Mouse (Mus musculus) G1E-ER4 (cell line): ENCODE data around the gene Jdp2. TPM values are rescaled to one million over a fixed set of nuclear protein-coding genes. Genes with fewer than 3 reads are reported as not detected.

Source experiments
- GATA1 ChIP-seq: IDR thresholded peaks from one replicate; pipeline ENCODE4 v1.8.0; 2012; ENCODE audit warnings: low read length, inconsistent platforms
- polyA plus RNA-seq: library from polyadenylated mRNA; stranded (reverse); fragments of >175 nt; gene quantifications from 2 replicates; pipeline ENCODE4 v1.2.3, GENCODE M21; 2012

The Jdp2 gene
- polyA plus RNA-seq, result not detected in 2 replicates

DNA sequence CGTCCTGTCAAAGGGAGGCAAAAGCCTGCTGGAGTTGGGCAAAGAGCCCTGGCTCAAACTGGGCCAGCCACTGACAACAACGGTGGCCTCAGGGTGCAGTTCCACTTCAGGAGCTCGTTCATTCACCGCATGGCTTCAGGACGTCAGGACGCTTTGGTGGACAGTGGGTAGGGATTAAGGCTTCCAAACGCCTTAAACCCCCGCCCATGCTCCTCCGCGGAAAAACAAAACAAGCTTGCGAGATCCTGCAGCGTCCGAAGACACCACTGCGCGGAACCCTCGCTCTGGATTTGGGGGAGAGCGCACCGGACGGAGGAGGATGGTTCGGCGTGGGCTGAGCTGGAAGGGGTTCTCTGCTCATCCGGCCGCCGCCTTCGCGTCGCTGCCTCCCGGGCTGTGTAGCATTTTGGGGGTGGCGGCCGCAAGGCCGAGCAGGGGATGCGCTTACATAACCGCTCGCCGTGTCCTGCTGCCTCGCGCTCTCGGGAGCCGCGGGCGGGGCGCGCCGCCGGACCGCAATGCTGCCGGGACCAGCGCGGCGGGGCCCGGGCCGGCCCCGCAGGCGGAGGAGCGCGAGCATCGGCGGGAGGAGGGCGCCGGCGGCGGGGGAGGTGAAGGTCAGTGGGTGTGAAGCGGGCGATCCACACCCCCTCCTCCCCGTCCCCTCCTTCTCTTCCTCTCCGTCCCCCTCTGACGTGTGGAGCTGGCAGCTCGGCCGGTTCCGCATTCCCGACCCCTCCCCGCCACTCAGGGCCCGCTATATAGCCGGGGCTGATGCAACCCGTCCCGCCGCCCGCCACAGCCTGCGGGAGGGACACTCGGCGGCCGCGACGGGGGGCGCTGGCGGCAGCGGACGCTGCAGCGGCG lies at the start of gene Jdp2:
Gene Jdp2 (plus strand): TSS at position 417 of the 867 bp plus-strand sequence.
- TF ChIP-seq GATA1, result no peak

DNA sequence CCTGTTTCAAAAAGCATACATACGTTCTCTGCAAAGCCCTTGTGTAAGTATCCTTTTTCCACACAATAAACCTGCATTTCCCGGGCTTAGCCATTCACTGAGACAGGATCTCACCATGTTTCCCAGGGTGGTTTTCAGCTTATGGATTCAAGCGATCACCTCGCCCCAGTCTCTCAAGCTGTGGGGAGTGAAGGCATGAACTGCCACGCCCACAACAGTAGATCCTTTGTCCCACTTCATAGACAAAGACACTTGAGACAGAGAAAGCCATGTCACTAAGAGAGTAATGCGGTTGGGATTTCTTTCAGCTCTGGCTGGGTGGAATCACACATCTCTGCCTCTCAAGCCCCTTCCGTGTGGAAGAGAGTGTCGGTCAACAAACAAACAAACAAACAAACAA lies 49.2 kb upstream of the Jdp2 start:
- no peak for TF ChIP-seq GATA1

DNA sequence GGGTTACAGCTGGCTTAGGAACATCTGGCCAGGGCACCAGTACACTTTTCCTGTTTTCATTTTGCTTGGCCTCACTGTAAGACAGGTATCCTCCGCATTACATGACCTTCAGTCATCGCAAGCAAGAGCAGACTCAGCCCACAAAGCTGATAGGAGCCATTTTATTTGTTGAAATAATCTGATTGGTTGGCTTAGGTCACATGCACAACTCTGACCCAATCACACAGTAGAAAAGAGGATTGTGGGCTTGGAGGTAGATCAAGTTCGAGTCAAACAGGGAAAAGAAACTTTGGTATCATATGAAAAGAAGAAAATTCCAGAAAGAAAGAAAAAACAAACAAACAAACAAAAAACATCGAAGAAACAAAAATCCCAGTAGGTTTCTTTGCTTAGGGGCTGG lies 48.4 kb upstream of the Jdp2 start:
- no peak for TF ChIP-seq GATA1

GRCm38 (mm10) chr12:85559299-85559698 lies 39.5 kb upstream of the Jdp2 start:
- no peak for TF ChIP-seq GATA1

GRCm38 (mm10) chr12:85565441-85565840 lies 33.4 kb upstream of the Jdp2 start:
- TF ChIP-seq GATA1, result no peak

- no peak for TF ChIP-seq GATA1
These were observed 30.5 kb upstream of the Jdp2 start for GRCm38 (mm10) chr12:85568298-85568697.

DNA sequence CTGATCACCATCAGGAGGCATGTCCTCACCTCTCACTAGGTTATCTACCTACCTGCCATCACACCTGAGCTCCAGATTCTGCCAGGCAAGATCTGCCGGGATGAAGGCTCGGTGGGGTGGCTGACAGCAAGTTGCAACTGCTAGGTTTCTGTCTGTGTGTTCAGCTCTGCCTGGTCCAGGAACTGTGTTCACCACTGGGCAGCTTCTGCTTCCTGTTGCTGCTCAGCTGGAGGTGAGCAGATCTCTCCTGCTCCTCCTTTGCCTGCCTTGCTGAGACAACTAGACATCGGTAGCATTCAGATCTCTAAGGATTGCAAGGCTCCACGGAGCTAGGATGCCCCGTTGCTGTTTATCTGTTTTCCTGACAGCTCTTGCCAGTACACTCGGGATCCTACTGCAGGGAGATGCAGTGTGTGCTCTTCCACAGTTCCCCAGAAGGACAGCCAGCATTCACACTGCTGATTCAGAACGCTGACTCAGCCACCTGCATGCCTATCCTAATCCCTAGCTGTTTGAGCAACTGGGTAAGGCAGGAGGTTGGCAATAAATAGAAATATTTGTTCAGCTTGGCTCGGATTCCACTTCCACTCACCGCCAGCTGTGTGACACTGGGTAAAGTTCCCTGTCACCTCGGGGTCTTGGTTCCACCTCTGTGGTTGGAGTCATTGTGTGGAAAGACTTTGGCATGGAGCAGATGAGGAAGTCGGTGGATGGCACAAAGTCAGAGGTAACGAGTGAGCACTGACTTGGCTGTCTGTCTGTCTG lies 29.3 kb upstream of the Jdp2 start:
- no peak for TF ChIP-seq GATA1

DNA sequence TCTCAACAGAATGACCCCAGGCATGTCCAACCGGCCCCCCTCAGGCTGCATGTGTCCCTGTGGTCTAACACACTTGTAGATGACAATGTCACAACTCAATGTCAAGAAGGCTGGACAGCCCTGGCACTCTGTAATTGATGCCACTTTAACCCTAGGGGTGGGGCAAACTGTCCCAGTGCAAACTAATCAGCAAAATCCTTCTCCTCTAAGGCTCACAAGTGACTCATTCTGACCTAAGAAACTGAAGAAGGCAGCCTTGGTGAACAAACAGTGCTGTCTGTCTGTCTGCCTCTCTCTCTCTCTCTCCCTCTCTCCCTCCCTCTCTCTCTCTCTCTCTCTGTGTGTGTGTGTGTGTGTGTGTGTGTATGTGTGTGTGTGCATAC lies 28.7 kb upstream of the Jdp2 start:
- no peak for TF ChIP-seq GATA1

DNA sequence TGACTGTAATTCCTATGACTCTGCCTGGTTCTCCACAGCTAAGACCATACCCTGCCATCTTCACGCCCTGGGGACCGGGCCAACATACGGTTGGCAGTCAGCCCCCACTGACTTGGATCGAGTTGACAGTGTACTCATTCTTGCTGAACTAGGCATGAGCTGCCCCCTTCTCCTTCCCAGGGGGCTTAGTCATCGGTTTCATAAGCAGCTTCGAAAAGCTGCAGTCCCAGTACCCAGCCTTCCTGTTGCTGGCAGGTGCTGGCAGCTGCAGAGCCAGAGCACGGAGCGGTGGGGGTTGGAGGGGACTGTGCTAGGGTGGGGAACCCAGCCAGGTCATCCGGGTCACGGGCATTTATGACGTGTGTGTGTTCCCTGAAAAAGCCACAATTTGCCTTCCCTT lies 27.5 kb upstream of the Jdp2 start:
- no peak for TF ChIP-seq GATA1

DNA sequence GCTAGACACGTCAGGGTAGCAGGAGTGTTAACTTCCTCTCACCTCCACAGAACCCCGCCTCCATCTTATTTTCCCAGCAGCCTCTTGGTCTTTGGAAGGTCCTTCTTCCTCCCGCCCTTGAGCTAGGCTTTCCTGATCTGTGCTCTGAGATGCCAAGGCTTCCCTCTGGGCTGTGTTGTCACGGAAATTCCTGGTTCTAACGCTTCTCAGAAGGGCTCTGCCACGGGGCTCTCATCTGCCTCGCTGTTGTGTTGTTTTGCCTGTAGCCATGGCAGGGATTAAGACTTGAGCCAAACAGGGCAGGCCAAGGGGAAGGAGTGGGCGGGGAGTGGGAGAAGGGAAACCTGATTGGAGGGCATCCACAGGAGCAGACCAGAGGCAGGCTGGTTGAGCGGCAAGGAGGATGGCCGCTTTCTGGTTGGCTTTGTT lies 26.8 kb upstream of the Jdp2 start:
- no peak for TF ChIP-seq GATA1

DNA sequence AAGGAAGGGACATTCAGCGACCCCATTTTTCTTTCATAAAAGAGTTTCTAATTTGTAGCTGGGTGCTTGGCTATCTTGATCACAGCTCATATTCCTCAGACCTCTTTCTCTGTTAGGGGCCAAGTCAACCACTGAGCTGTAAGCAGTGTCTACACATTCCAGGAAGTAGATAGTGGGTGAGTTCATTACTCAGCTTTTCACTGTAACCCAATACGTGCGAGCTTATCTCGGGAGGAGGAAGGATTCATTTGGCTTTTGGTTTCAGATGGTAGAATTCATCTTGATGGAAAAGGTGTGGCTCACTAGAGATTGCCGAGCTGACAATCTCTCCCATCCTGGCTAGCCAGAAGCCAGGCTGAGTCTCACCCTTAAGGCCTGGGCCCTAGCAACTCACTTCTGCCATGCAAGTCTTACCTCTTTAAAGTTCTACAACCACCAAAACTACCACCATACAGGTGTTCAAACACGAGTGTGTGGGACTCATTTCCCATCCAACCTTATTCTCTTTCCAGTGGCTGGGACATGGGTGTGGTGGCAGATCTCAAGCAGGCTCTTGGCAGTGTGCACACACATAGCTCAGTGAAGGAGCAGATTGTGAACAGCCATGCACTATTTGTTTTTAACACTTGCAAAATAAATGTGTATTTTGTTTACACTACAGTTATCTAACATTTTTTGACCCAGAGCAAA lies 23.9 kb upstream of the Jdp2 start:
- no peak for TF ChIP-seq GATA1

GRCm38 (mm10) chr12:85575496-85575840 lies 23.4 kb upstream of the Jdp2 start:
- no peak for TF ChIP-seq GATA1

GRCm38 (mm10) chr12:85581261-85582066 lies 17.4 kb upstream of the Jdp2 start:
- TF ChIP-seq GATA1, result no peak

GRCm38 (mm10) chr12:85582067-85582316 lies 16.8 kb upstream of the Jdp2 start:
- no peak for TF ChIP-seq GATA1

GRCm38 (mm10) chr12:85585761-85586258 lies 13.0 kb upstream of the Jdp2 start:
- no peak for TF ChIP-seq GATA1
